8 mouse cellular contexts compared by ENCODE assay signal in the genomic region with DNA sequence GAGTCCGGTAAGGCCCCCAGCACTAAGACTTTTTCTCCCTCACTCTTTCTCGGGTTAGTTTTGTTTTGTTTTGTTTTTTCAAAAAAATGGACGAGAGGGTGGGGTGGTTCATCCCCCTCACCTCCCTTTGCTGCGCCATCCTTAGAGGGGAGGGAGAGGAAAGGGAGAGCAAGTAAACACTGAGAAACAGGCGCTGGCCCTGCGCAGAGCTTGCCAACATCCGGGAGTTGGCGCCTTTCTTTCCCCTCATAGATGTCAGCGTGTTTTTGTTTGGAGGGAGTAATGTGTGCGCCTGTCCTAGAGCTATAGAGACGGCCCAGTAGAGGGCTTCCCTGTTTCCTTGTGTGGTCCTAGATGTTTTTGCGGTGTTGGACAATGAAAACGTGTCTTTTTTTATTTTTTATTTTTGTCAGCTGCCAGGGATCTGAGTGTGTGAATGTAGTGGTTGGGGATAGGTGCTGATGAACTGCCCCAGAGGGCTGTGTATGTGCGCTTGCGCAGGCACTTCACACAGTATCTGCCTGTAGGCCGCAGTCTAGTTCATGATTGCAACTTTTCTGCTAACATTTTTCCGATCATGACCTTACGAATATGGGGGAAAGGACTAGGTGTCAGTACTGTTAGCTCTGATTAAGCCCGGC. TPM values are rescaled to one million over a fixed set of nuclear protein-coding genes. Genes with fewer than 3 reads are reported as not detected.
A peak's percentile ranks its signal among the peaks of the same experiment; 100 is the strongest.
DNase-seq lines count a peak whose midpoint lies in the region; ATAC-seq lines count a peak whose summit lies in the region.

No protein-coding gene starts in this region.

- peak overlapping the region; percentile 96 for H3K27ac ChIP-seq in heart, embryonic 10.5 days
- H3K27ac ChIP-seq in kidney, embryonic 15.5 days, result peak overlapping the region; percentile 96

- H3K27me3 ChIP-seq in heart, embryonic 10.5 days (ENCODE audit: insufficient read depth, poor library complexity, severe bottlenecking), result no peaks in the 10 kb centered on the region
- H3K27me3 ChIP-seq in kidney, embryonic 15.5 days, result no peaks in the 10 kb centered on the region

- no peaks in the 10 kb centered on the region for H3K9me3 ChIP-seq in heart, embryonic 10.5 days
- H3K9me3 ChIP-seq in kidney, embryonic 15.5 days (replicated peaks), result no peaks in the 10 kb centered on the region

- peak; percentile 70 to 71 for DNase-seq in B cell, adult 2 months
- peak; percentile 93 for DNase-seq in brain, adult 2 months (ENCODE audit: low read depth, low spot score)
- peak; percentile 81 for DNase-seq in heart, embryonic 10.5 days (ENCODE audit: low spot score)
- DNase-seq in liver, result peak; percentile 46
- DNase-seq in spleen, postnatal 36 days (ENCODE audit: low spot score in 2 of 2), result peak; percentile 58 to 65

- H3K36me3 ChIP-seq in heart, embryonic 10.5 days, result 0 out of 2 replicates have a peak, but pooled peaks cover 5% of the 10 kb centered on the region
- H3K36me3 ChIP-seq in kidney, embryonic 15.5 days, result peaks cover under 1% of the 10 kb centered on the region; the same call in 1 of the 2 replicates

- peak; percentile 54 for ATAC-seq in erythroblast, adult 5-6 weeks (replicated peaks; ENCODE audit: low FRiP score, poor library complexity, severe bottlenecking)
- peak; percentile 65 for ATAC-seq in kidney, embryonic 15.5 days (replicated peaks; ENCODE audit: low FRiP score)
- 0 out of 2 replicates have a peak, but pooled peaks have one; percentile 36 for ATAC-seq in monocyte, adult 5-6 weeks (replicated peaks; ENCODE audit: insufficient number of reproducible peaks, low FRiP score, low TSS enrichment, poor library complexity, severe bottlenecking)

- H3K4me2 ChIP-seq in kidney, embryonic 15.5 days, result peak overlapping the region; percentile 84

- peak overlapping the region; percentile 84 for H3K4me3 ChIP-seq in heart, embryonic 10.5 days
- H3K4me3 ChIP-seq in kidney, embryonic 15.5 days (replicated peaks), result peak overlapping the region; percentile 54

- peak overlapping the region; percentile 56 for H3K9ac ChIP-seq in kidney, embryonic 15.5 days

- H3K4me1 ChIP-seq in heart, embryonic 10.5 days, result peaks cover 61% of the 10 kb centered on the region
- H3K4me1 ChIP-seq in kidney, embryonic 15.5 days, result peaks cover 54% of the 10 kb centered on the region

- 9% methylated on average over 19 of the region's 19 CpGs for WGBS in heart, embryonic 10.5 days
- WGBS in kidney, embryonic 15.5 days, result 5% methylated on average over 19 of the region's 19 CpGs

RNA-seq across cellular contexts. Expression of a gene that starts 37.0 kb away (rescaled TPM):
- 22.3 and 42.0 TPM in 2 replicates for total RNA-seq in erythroblast, adult 5-6 weeks (2015; ENCODE audit: low replicate concordance)
- 64.5 and 110 TPM in 2 replicates for total RNA-seq in erythroblast, adult 5-6 weeks (2017; ENCODE audit: low replicate concordance)
- polyA plus RNA-seq in heart, embryonic 10.5 days (2016; fragmentation: Nextera tagmentation; extraction: Ambion mirVana), result 58.6 and 59.5 TPM in 2 replicates
- polyA plus RNA-seq in kidney, embryonic 15.5 days (2015; fragmentation: Nextera tagmentation; extraction: Ambion mirVana), result 70.1 and 73.5 TPM in 2 replicates
- 118 to 218 TPM (median 126 TPM) in 3 replicates for total RNA-seq in monocyte, adult 5-6 weeks (2017)

RNA-seq across cellular contexts. Expression of a gene that starts 37.2 kb away (rescaled TPM):
- not detected in 2 replicates for total RNA-seq in erythroblast, adult 5-6 weeks (2015; ENCODE audit: low replicate concordance)
- total RNA-seq in erythroblast, adult 5-6 weeks (2017; ENCODE audit: low replicate concordance), result not detected in 2 replicates
- polyA plus RNA-seq in heart, embryonic 10.5 days (2016; fragmentation: Nextera tagmentation; extraction: Ambion mirVana), result 7.6 and 9.4 TPM in 2 replicates
- polyA plus RNA-seq in kidney, embryonic 15.5 days (2015; fragmentation: Nextera tagmentation; extraction: Ambion mirVana), result 9.2 and 9.9 TPM in 2 replicates
- total RNA-seq in monocyte, adult 5-6 weeks (2017), result 0.38 to 8.0 TPM (median 2.7 TPM) in 3 replicates

RNA-seq across cellular contexts. Expression of a gene that starts 47.5 kb away (rescaled TPM):
- total RNA-seq in erythroblast, adult 5-6 weeks (2015; ENCODE audit: low replicate concordance), result 7.7 TPM in 1 of 2 replicates, not detected in the other
- 5.4 and 9.0 TPM in 2 replicates for total RNA-seq in erythroblast, adult 5-6 weeks (2017; ENCODE audit: low replicate concordance)
- polyA plus RNA-seq in heart, embryonic 10.5 days (2016; fragmentation: Nextera tagmentation; extraction: Ambion mirVana), result 2.4 and 2.5 TPM in 2 replicates
- polyA plus RNA-seq in kidney, embryonic 15.5 days (2015; fragmentation: Nextera tagmentation; extraction: Ambion mirVana), result 2.5 and 3.0 TPM in 2 replicates
- 3.0 to 5.8 TPM (median 3.8 TPM) in 3 replicates for total RNA-seq in monocyte, adult 5-6 weeks (2017)

Comparison
In these comparisons a context has a peak if more than half of its experiments do, and no peak if none do; other contexts are left out.
1. Peak in every context shown above with its lines: DNase-seq, ATAC-seq, H3K4me3 ChIP-seq and H3K27ac ChIP-seq.